Mouse (Mus musculus): ENCODE measurements at regions not wholly inside any gene's neighbourhood (a gene's known extent, or its start where the extent isn't known, plus 50 kb on each side); places are given as distances from the start of the nearest gene placed in this dataset.

DNA sequence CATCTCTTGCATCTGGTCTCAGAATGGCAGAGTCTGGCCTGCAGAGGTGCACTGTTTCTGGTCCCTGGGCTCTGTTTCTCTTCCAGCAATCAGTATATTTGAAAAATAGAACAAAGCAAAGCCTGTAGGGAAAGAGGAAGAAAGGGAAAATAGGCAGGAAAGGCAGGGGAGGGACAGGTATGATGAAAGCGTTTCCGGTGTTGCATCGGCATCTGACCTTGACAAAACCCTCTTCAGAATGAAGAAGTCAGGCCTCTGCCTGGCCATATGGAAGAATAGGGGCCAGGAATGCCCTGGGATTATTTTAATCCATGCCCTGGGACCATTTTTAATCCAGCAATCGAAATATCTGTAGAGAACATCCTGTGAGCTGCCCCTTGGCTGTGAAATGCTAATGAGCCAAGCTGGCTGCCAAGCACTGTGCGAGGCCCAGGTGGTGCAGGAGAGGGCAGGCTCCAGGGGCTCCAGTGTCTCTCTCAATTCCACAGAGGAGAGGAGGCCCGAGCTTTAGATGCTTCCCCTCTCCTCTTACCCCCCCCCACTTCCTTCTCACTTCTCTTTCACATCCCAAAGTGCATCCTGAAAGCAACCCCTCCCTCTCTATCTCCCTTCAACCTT lies 136.7 kb downstream of the Cartpt start:
- TF ChIP-seq TAL1 (IDR thresholded peaks at IDR 0.05; ENCODE audit: low read length) = no peak
- no peak for TF ChIP-seq GATA1 (IDR thresholded peaks at IDR 0.05; ENCODE audit: low read length)
